Mouse (Mus musculus): ENCODE data around the gene Nrg3.

GRCm38 (mm10) chr14:39049021-39049420 is 423.9 kb downstream of the Nrg3 start:
- TF ChIP-seq EP300 (optimal IDR thresholded peaks at IDR 0.05), result no peak
- TF ChIP-seq CTCF (IDR thresholded peaks at IDR 0.05; ENCODE audit: low read depth), result no peak
